Mouse (Mus musculus): ENCODE data around the gene Adat1. TPM values are rescaled to one million over a fixed set of nuclear protein-coding genes. Genes with fewer than 3 reads are reported as not detected.

Adat1 gene
- total and polyA plus RNA-seq, 3 experiments: 8.3 to 9.3 TPM; not detected in 1

- H3K9me3 ChIP-seq (replicated peaks; ENCODE audit: insufficient read depth, low read length): no peaks in the 10 kb centered on the region
- TF ChIP-seq USF1 (IDR thresholded peaks at IDR 0.05; ENCODE audit: low read depth, low read length) (no peak), MAFK (IDR thresholded peaks at IDR 0.05; ENCODE audit: borderline replicate concordance, low read depth, low read length) (no peak), USF2 (IDR thresholded peaks at IDR 0.05; ENCODE audit: borderline replicate concordance in 1 of 2, insufficient read depth in 1 of 2, low read depth in 1 of 2, low read length in 2 of 2) (no peak), UBTF (IDR thresholded peaks at IDR 0.05; ENCODE audit: borderline replicate concordance, insufficient read depth, low read depth, low read length) (no peak), KAT2A (conservative IDR thresholded peaks at IDR 0.05; ENCODE audit: low read depth, low read length) (no peak), ZC3H11A (IDR thresholded peaks at IDR 0.05; ENCODE audit: low read depth, low read length) (no peak), ZNF384 (IDR thresholded peaks at IDR 0.05; ENCODE audit: low read depth, low read length) (no peak), SIN3A (IDR thresholded peaks at IDR 0.05; ENCODE audit: low read length) (no peak), CHD1 (IDR thresholded peaks at IDR 0.05; ENCODE audit: low read depth, low read length) (no peak), RAD21 (IDR thresholded peaks at IDR 0.05; ENCODE audit: low read depth, low read length) (no peak), ELF1 (IDR thresholded peaks at IDR 0.05; ENCODE audit: low read depth, low read length) (no peak), GABPA (IDR thresholded peaks at IDR 0.05; ENCODE audit: low read depth, low read length) (no peak)
- H3K79me2 ChIP-seq (ENCODE audit: control insufficient read depth, insufficient read depth, low read length, poor library complexity): no peaks in the 10 kb centered on the region
- H3K27me3 ChIP-seq (ENCODE audit: control insufficient read depth in 1 of 2, insufficient read depth in 2 of 2, low read length in 2 of 2): no peaks in the 10 kb centered on the region; a peak in 1 of 4 replicates
- no peak for DNase-seq (ENCODE audit: low read depth, low spot score)
- H3K36me3 ChIP-seq (ENCODE audit: control insufficient read depth in 1 of 2, insufficient read depth in 2 of 2, low read length in 2 of 2): no peaks in the 10 kb centered on the region
- H3K4me3 ChIP-seq (ENCODE audit: control insufficient read depth in 1 of 2, insufficient read depth in 1 of 2, low read depth in 2 of 2, low read length in 2 of 2): no peak overlapping the region
- H3K9ac ChIP-seq (ENCODE audit: control insufficient read depth, low read depth, low read length, poor library complexity, severe bottlenecking): no peak overlapping the region
- peaks cover 2 to 5% of the 10 kb centered on the region in 2 experiments; a peak in 3 of 4 replicates for H3K4me1 ChIP-seq (ENCODE audit: control insufficient read depth in 1 of 2, insufficient read depth in 2 of 2, low read length in 2 of 2)
- H3K27ac ChIP-seq (ENCODE audit: control insufficient read depth, low read depth, low read length): no peak overlapping the region
Measured at GRCm38 (mm10) chr8:112029455-112029854, 37.4 kb upstream of the Adat1 start.

GRCm38 (mm10) chr8:112014936-112015335 is 22.8 kb upstream of the Adat1 start, which contains the start of gene Gm6793:
Gene Gm6793, minus strand, starts transcription at chr8:112015036.
- no peaks in the 10 kb centered on the region for H3K9me3 ChIP-seq (replicated peaks; ENCODE audit: insufficient read depth, low read length)
- H3K36me3 ChIP-seq (ENCODE audit: control insufficient read depth in 1 of 2, insufficient read depth in 2 of 2, low read length in 2 of 2): peaks cover 1 to 10% of the 10 kb centered on the region in 2 experiments; a peak in 3 of 4 replicates
- peaks cover 32% of the 10 kb centered on the region for H3K79me2 ChIP-seq (ENCODE audit: control insufficient read depth, insufficient read depth, low read length, poor library complexity)
- H3K27ac ChIP-seq (ENCODE audit: control insufficient read depth, low read depth, low read length): no peak within 1 kb of the TSS
- H3K4me1 ChIP-seq (ENCODE audit: control insufficient read depth in 1 of 2, insufficient read depth in 2 of 2, low read length in 2 of 2): peaks cover 4 to 6% of the 10 kb centered on the region in 2 experiments; a peak in 3 of 4 replicates
- no peak for TF ChIP-seq UBTF (IDR thresholded peaks at IDR 0.05; ENCODE audit: borderline replicate concordance, insufficient read depth, low read depth, low read length)
- no peak for TF ChIP-seq MYB (IDR thresholded peaks at IDR 0.05; ENCODE audit: low read depth, low read length)
- TF ChIP-seq POLR2A (IDR thresholded peaks at IDR 0.05; ENCODE audit: control insufficient read depth in 1 of 2, insufficient read depth in 1 of 2, low read depth in 1 of 2, low read length in 2 of 2, poor library complexity in 1 of 2): no peak
- no peak for TF ChIP-seq CTCF (IDR thresholded peaks at IDR 0.05 in 2 of 3, conservative IDR thresholded peaks at IDR 0.05 in 1 of 3; ENCODE audit: control insufficient read depth in 1 of 3, insufficient read depth in 1 of 3, low read depth in 2 of 3, low read length in 3 of 3, poor library complexity in 1 of 3, severe bottlenecking in 1 of 3)
- no peak for TF ChIP-seq MEF2A (IDR thresholded peaks at IDR 0.05; ENCODE audit: extremely low read depth, insufficient replicate concordance, low read depth, low read length, poor library complexity, severe bottlenecking)
- TF ChIP-seq ZKSCAN1 (IDR thresholded peaks at IDR 0.05; ENCODE audit: low read depth, low read length): no peak
- no peak for TF ChIP-seq POLR2AphosphoS5 (IDR thresholded peaks at IDR 0.05; ENCODE audit: borderline replicate concordance, low read depth, low read length)
- TF ChIP-seq MAZ (IDR thresholded peaks at IDR 0.05; ENCODE audit: low read depth, low read length): no peak
- TF ChIP-seq GATA1 (IDR thresholded peaks at IDR 0.05; ENCODE audit: low read depth, low read length): no peak
- TF ChIP-seq MYC (IDR thresholded peaks at IDR 0.05; ENCODE audit: low read depth, low read length): no peak
- no peak for TF ChIP-seq GABPA (IDR thresholded peaks at IDR 0.05; ENCODE audit: low read depth, low read length)
- no peak for TF ChIP-seq NRF1 (IDR thresholded peaks at IDR 0.05; ENCODE audit: insufficient read depth, low read depth, low read length, poor library complexity, severe bottlenecking)
- no peak for TF ChIP-seq MAFK (IDR thresholded peaks at IDR 0.05; ENCODE audit: borderline replicate concordance, low read depth, low read length)
- no peak for TF ChIP-seq RCOR1 (IDR thresholded peaks at IDR 0.05; ENCODE audit: low read depth, low read length)
- TF ChIP-seq TCF12 (IDR thresholded peaks at IDR 0.05; ENCODE audit: low read depth, low read length): no peak
- TF ChIP-seq TAL1 (IDR thresholded peaks at IDR 0.05; ENCODE audit: low read length): no peak
- H3K4me3 ChIP-seq (ENCODE audit: control insufficient read depth in 1 of 2, insufficient read depth in 1 of 2, low read depth in 2 of 2, low read length in 2 of 2): no peak within 1 kb of the TSS
- no peak within 1 kb of the TSS for H3K9ac ChIP-seq (ENCODE audit: control insufficient read depth, low read depth, low read length, poor library complexity, severe bottlenecking)
- no peak for DNase-seq (ENCODE audit: low read depth, low spot score)
- no peaks in the 10 kb centered on the region for H3K27me3 ChIP-seq (ENCODE audit: control insufficient read depth in 1 of 2, insufficient read depth in 2 of 2, low read length in 2 of 2)
